Mouse (Mus musculus): ENCODE measurements at regions not wholly inside any gene's neighbourhood (a gene's known extent, or its start where the extent isn't known, plus 50 kb on each side); places are given as distances from the start of the nearest gene placed in this dataset.
A peak's percentile ranks its signal among the peaks of the same experiment; 100 is the strongest.

DNA sequence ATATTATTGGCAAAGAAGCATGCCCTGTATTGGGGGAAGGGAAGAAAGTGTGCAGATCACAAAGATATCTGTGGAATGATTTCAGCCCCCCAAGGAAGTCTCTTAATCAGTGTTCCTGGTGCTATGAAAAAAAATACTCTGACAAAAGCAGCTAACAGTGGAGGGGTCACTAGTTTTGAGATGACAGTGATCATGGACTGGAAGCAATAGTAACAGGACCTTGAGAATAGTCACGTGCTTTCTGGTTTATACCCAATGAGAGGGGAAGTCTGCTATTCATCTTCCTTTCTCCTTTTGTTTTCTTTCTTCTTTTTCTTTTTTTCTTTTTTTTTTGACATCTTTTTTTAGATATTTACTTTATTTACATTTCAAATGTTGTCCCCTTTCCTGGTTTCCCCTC lies 79.1 kb upstream of the Ddit4l start:
- Histone ChIP-seq H3K4me3 (ENCODE audit: control insufficient read depth in 1 of 2, insufficient read depth in 1 of 2, low read depth in 1 of 2, low read length in 2 of 2) (no peak overlapping the region), H3K4me1 (ENCODE audit: control insufficient read depth in 2 of 2, insufficient read depth in 2 of 2, low read length in 2 of 2) (no peaks in the 10 kb centered on the region), H3K36me3 (ENCODE audit: control insufficient read depth, insufficient read depth, low read length) (no peaks in the 10 kb centered on the region), H3K27me3 (ENCODE audit: control insufficient read depth, insufficient read depth, low read length) (no peaks in the 10 kb centered on the region), H3K9me3 (ENCODE audit: control insufficient read depth, low read length) (no peaks in the 10 kb centered on the region), H3K27ac (replicated peaks in 1 of 2; ENCODE audit: control insufficient read depth in 1 of 2, insufficient read depth in 1 of 2, low read depth in 2 of 2, low read length in 2 of 2) (no peak overlapping the region), H3K4me2 (ENCODE audit: low read length) (no peak overlapping the region), H3K9ac (ENCODE audit: low read length) (no peak overlapping the region)
- 58% methylated on average over 1 of the region's 1 CpGs for WGBS
- no peak for ATAC-seq (ENCODE audit: insufficient number of reproducible peaks, insufficient read depth, low FRiP score, low read depth)

- Histone ChIP-seq H3K36me3 (ENCODE audit: control insufficient read depth, insufficient read depth, low read length) (no peaks in the 10 kb centered on the region), H3K27ac (replicated peaks in 1 of 2; ENCODE audit: control insufficient read depth in 1 of 2, insufficient read depth in 1 of 2, low read depth in 2 of 2, low read length in 2 of 2) (no peak overlapping the region), H3K4me3 (ENCODE audit: control insufficient read depth in 1 of 2, insufficient read depth in 1 of 2, low read depth in 1 of 2, low read length in 2 of 2) (peak overlapping the region; percentile 2 to 3; a peak in 3 of 4 replicates), H3K9ac (ENCODE audit: low read length) (no peak overlapping the region), H3K4me1 (ENCODE audit: control insufficient read depth in 2 of 2, insufficient read depth in 2 of 2, low read length in 2 of 2) (no peaks in the 10 kb centered on the region), H3K27me3 (ENCODE audit: control insufficient read depth, insufficient read depth, low read length) (no peaks in the 10 kb centered on the region), H3K4me2 (ENCODE audit: low read length) (peak overlapping the region; percentile 51), H3K9me3 (ENCODE audit: control insufficient read depth, low read length) (no peaks in the 10 kb centered on the region)
- WGBS = 5% methylated on average over 12 of the region's 12 CpGs
- ATAC-seq (ENCODE audit: insufficient number of reproducible peaks, insufficient read depth, low FRiP score, low read depth) = no peak
Measured at GRCm38 (mm10) chr3:137547414-137547877, 74.0 kb upstream of the Ddit4l start.

DNA sequence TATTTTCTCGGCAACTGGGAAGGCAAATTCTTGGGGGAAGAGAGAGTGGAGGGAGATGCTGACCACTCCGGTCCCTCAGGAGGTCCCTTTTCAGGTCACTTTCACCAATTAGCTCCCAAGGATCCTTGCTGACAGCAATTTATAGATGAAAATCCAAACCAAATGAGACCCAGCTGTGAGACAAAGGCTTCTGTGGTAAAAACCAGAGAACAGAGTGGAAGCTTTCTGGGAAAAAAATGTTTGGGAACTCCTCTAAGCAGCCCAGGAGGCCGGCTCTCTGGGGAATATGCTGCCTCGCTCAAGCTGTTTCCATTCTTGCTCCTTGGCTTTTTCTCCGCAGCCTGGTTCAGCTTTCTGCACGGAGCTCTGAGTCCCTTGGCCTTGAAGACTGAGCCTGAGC lies 73.5 kb upstream of the Ddit4l start:
- no peaks in the 10 kb centered on the region for H3K4me1 ChIP-seq (ENCODE audit: control insufficient read depth in 2 of 2, insufficient read depth in 2 of 2, low read length in 2 of 2)
- WGBS = 4% methylated on average over 6 of the region's 6 CpGs
- H3K9me3 ChIP-seq (ENCODE audit: control insufficient read depth, low read length) = no peaks in the 10 kb centered on the region
- no peak overlapping the region for H3K9ac ChIP-seq (ENCODE audit: low read length)
- peak overlapping the region; percentile 51 for H3K4me2 ChIP-seq (ENCODE audit: low read length)
- no peak overlapping the region for H3K27ac ChIP-seq (replicated peaks in 1 of 2; ENCODE audit: control insufficient read depth in 1 of 2, insufficient read depth in 1 of 2, low read depth in 2 of 2, low read length in 2 of 2)
- H3K36me3 ChIP-seq (ENCODE audit: control insufficient read depth, insufficient read depth, low read length) = no peaks in the 10 kb centered on the region
- H3K27me3 ChIP-seq (ENCODE audit: control insufficient read depth, insufficient read depth, low read length) = no peaks in the 10 kb centered on the region
- no peak for ATAC-seq (ENCODE audit: insufficient number of reproducible peaks, insufficient read depth, low FRiP score, low read depth)
- peak overlapping the region; percentile 2 to 3; a peak in 3 of 4 replicates for H3K4me3 ChIP-seq (ENCODE audit: control insufficient read depth in 1 of 2, insufficient read depth in 1 of 2, low read depth in 1 of 2, low read length in 2 of 2)

- Histone ChIP-seq H3K9me3 (ENCODE audit: control insufficient read depth, low read length) (no peaks in the 10 kb centered on the region), H3K4me3 (ENCODE audit: control insufficient read depth in 1 of 2, insufficient read depth in 1 of 2, low read depth in 1 of 2, low read length in 2 of 2) (no peak overlapping the region), H3K27ac (replicated peaks in 1 of 2; ENCODE audit: control insufficient read depth in 1 of 2, insufficient read depth in 1 of 2, low read depth in 2 of 2, low read length in 2 of 2) (no peak overlapping the region), H3K36me3 (ENCODE audit: control insufficient read depth, insufficient read depth, low read length) (no peaks in the 10 kb centered on the region), H3K9ac (ENCODE audit: low read length) (no peak overlapping the region), H3K4me1 (ENCODE audit: control insufficient read depth in 2 of 2, insufficient read depth in 2 of 2, low read length in 2 of 2) (no peaks in the 10 kb centered on the region), H3K4me2 (ENCODE audit: low read length) (no peak overlapping the region), H3K27me3 (ENCODE audit: control insufficient read depth, insufficient read depth, low read length) (no peaks in the 10 kb centered on the region)
- WGBS = 90% methylated on average over 4 of the region's 4 CpGs
- ATAC-seq (ENCODE audit: insufficient number of reproducible peaks, insufficient read depth, low FRiP score, low read depth) = no peak
Measured at GRCm38 (mm10) chr3:137550708-137551107, 70.7 kb upstream of the Ddit4l start.

- Histone ChIP-seq H3K4me3 (ENCODE audit: control insufficient read depth in 1 of 2, insufficient read depth in 1 of 2, low read depth in 1 of 2, low read length in 2 of 2) (no peak overlapping the region), H3K9ac (ENCODE audit: low read length) (no peak overlapping the region), H3K4me1 (ENCODE audit: control insufficient read depth in 2 of 2, insufficient read depth in 2 of 2, low read length in 2 of 2) (no peaks in the 10 kb centered on the region), H3K27me3 (ENCODE audit: control insufficient read depth, insufficient read depth, low read length) (no peaks in the 10 kb centered on the region), H3K4me2 (ENCODE audit: low read length) (no peak overlapping the region), H3K27ac (replicated peaks in 1 of 2; ENCODE audit: control insufficient read depth in 1 of 2, insufficient read depth in 1 of 2, low read depth in 2 of 2, low read length in 2 of 2) (no peak overlapping the region), H3K9me3 (ENCODE audit: control insufficient read depth, low read length) (no peaks in the 10 kb centered on the region), H3K36me3 (ENCODE audit: control insufficient read depth, insufficient read depth, low read length) (no peaks in the 10 kb centered on the region)
- ATAC-seq (ENCODE audit: insufficient number of reproducible peaks, insufficient read depth, low FRiP score, low read depth) = no peak
- WGBS = 74% methylated on average over 12 of the region's 12 CpGs
Measured at GRCm38 (mm10) chr3:137552472-137553336, 68.7 kb upstream of the Ddit4l start.

GRCm38 (mm10) chr3:137560851-137561449 lies 60.5 kb upstream of the Ddit4l start:
- no peak for ATAC-seq (ENCODE audit: insufficient number of reproducible peaks, insufficient read depth, low FRiP score, low read depth)
- Histone ChIP-seq H3K9ac (ENCODE audit: low read length) (no peak overlapping the region), H3K27ac (replicated peaks in 1 of 2; ENCODE audit: control insufficient read depth in 1 of 2, insufficient read depth in 1 of 2, low read depth in 2 of 2, low read length in 2 of 2) (no peak overlapping the region), H3K36me3 (ENCODE audit: control insufficient read depth, insufficient read depth, low read length) (no peaks in the 10 kb centered on the region), H3K27me3 (ENCODE audit: control insufficient read depth, insufficient read depth, low read length) (no peaks in the 10 kb centered on the region), H3K4me2 (ENCODE audit: low read length) (no peak overlapping the region), H3K9me3 (ENCODE audit: control insufficient read depth, low read length) (no peaks in the 10 kb centered on the region), H3K4me1 (ENCODE audit: control insufficient read depth in 2 of 2, insufficient read depth in 2 of 2, low read length in 2 of 2) (no peaks in the 10 kb centered on the region), H3K4me3 (ENCODE audit: control insufficient read depth in 1 of 2, insufficient read depth in 1 of 2, low read depth in 1 of 2, low read length in 2 of 2) (no peak overlapping the region)
- 83% methylated on average over 6 of the region's 6 CpGs for WGBS

DNA sequence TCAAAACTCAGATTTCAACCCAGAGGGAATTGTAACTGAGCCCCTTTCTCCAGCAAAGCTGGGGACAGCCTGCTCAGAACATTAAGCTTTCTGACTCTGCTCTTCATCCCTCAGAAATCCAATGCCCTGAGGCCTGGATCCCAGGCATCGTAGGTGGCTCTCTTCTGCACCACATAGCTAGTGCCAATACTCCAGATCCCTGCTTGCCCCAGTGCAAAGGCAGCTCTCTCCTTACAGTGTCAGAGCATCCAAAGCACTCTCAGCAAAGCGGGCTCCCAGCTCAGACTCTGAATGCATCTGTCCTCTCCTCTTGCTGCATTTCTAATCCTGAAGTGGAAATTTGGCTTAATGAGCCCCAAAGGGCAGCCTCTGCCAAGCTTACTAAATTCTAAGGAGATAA lies 59.4 kb upstream of the Ddit4l start:
- H3K27ac ChIP-seq (replicated peaks in 1 of 2; ENCODE audit: control insufficient read depth in 1 of 2, insufficient read depth in 1 of 2, low read depth in 2 of 2, low read length in 2 of 2) = no peak overlapping the region
- no peaks in the 10 kb centered on the region for H3K9me3 ChIP-seq (ENCODE audit: control insufficient read depth, low read length)
- no peak overlapping the region for H3K4me2 ChIP-seq (ENCODE audit: low read length)
- no peaks in the 10 kb centered on the region for H3K36me3 ChIP-seq (ENCODE audit: control insufficient read depth, insufficient read depth, low read length)
- no peak overlapping the region for H3K4me3 ChIP-seq (ENCODE audit: control insufficient read depth in 1 of 2, insufficient read depth in 1 of 2, low read depth in 1 of 2, low read length in 2 of 2)
- no peak for ATAC-seq (ENCODE audit: insufficient number of reproducible peaks, insufficient read depth, low FRiP score, low read depth)
- H3K27me3 ChIP-seq (ENCODE audit: control insufficient read depth, insufficient read depth, low read length) = no peaks in the 10 kb centered on the region
- WGBS = 72% methylated on average over 2 of the region's 2 CpGs
- no peaks in the 10 kb centered on the region for H3K4me1 ChIP-seq (ENCODE audit: control insufficient read depth in 2 of 2, insufficient read depth in 2 of 2, low read length in 2 of 2)
- H3K9ac ChIP-seq (ENCODE audit: low read length) = no peak overlapping the region

Measured in heart, embryonic 14.5 days (tissue).